Mouse (Mus musculus) hindbrain, embryonic 16.5 days (tissue): ENCODE data around the gene Slc26a8. TPM values are rescaled to one million over a fixed set of nuclear protein-coding genes. Genes with fewer than 3 reads are reported as not detected.
A peak's percentile ranks its signal among the peaks of the same experiment; 100 is the strongest.

Experiments
- ATAC-seq: fragments of 200-750 bp; cut with Nextera tagmentation; 2 replicates; pipeline ENCODE4 v1.8.0; 2017; ENCODE audit warnings: moderate TSS enrichment, moderate library complexity
- H3K27ac ChIP-seq: fragments of 300-500 bp; sonication (generic); 2 replicates; pipeline ENCODE4 v1.5.1; 2014; ENCODE audit warnings: low read depth, mild to moderate bottlenecking, control low read depth, low read length, moderate library complexity
- H3K27me3 ChIP-seq: fragments of 300-500 bp; sonication (generic); replicated peaks from 2 replicates; pipeline ENCODE4 v1.6.1; 2014; ENCODE audit warnings: low read length; ENCODE audit not compliant: control insufficient read depth, insufficient read depth
- H3K36me3 ChIP-seq: fragments of 300-500 bp; sonication (generic); 2 replicates; pipeline ENCODE4 v1.6.1; 2014; ENCODE audit warnings: mild to moderate bottlenecking, low read length, moderate library complexity, mixed read lengths; ENCODE audit not compliant: control insufficient read depth, insufficient read depth
- H3K4me1 ChIP-seq: fragments of 300-500 bp; sonication (generic); 2 replicates; pipeline ENCODE4 v1.6.1; 2014; ENCODE audit warnings: low read depth, low read length; ENCODE audit not compliant: control insufficient read depth, insufficient read depth
- H3K4me2 ChIP-seq: fragments of 300-500 bp; sonication (generic); 2 replicates; pipeline ENCODE4 v1.6.1; 2014; ENCODE audit warnings: mild to moderate bottlenecking, low read length, control low read depth, moderate library complexity
- H3K4me3 ChIP-seq: fragments of 300-500 bp; sonication (generic); 2 replicates; pipeline ENCODE4 v1.5.1; 2014; ENCODE audit warnings: mild to moderate bottlenecking, low read length, control low read depth, moderate library complexity
- H3K9ac ChIP-seq: fragments of 300-500 bp; sonication (generic); 2 replicates; pipeline ENCODE4 v1.6.1; 2014; ENCODE audit warnings: low read depth, mild to moderate bottlenecking, control low read depth, low read length, moderate library complexity
- H3K9me3 ChIP-seq: fragments of 300-500 bp; sonication (generic); 2 replicates; pipeline ENCODE4 v1.6.1; 2014; ENCODE audit warnings: mild to moderate bottlenecking, low read length, moderate library complexity; ENCODE audit not compliant: control insufficient read depth
- WGBS: fragments of 180-500 bp; shearing (Covaris S2); extraction: QIAGEN DNeasy Blood & Tissue Kit; methylation state at CpG from one replicate; pipeline ENCODE4 v1.1.7; 2014; 5-methylcytosine and 5-hydroxymethylcytosine counted together
- polyA plus RNA-seq: library from polyadenylated mRNA; unstranded; fragments of >200 nt; fragmentation: Nextera tagmentation; extraction: Ambion mirVana; gene quantifications from 2 replicates; pipeline ENCODE4 v1.2.1, GENCODE M21; 2015

Slc26a8 gene
- polyA plus RNA-seq, 1 experiment from 2014 or later = 1.4 TPM

GRCm38 (mm10) chr17:28702646-28703045, 12.6 kb upstream of the Slc26a8 start:
- WGBS = 79% methylated on average over 2 of the region's 2 CpGs
- H3K36me3 ChIP-seq = no peaks in the 10 kb centered on the region
- no peak for ATAC-seq
- no peaks in the 10 kb centered on the region for H3K27me3 ChIP-seq
- H3K9me3 ChIP-seq = no peaks in the 10 kb centered on the region
- H3K4me1 ChIP-seq = peaks cover 3% of the 10 kb centered on the region; the same call in 1 of the 2 replicates
- H3K4me3 ChIP-seq = no peak overlapping the region
- no peak overlapping the region for H3K4me2 ChIP-seq
- H3K9ac ChIP-seq = no peak overlapping the region
- no peak overlapping the region for H3K27ac ChIP-seq

GRCm38 (mm10) chr17:28701737-28702136, 11.7 kb upstream of the Slc26a8 start:
- ATAC-seq = no peak
- Histone ChIP-seq H3K9ac (no peak overlapping the region), H3K27ac (no peak overlapping the region), H3K4me3 (no peak overlapping the region), H3K4me1 (peaks cover 9% of the 10 kb centered on the region), H3K9me3 (no peaks in the 10 kb centered on the region), H3K36me3 (no peaks in the 10 kb centered on the region), H3K4me2 (no peak overlapping the region), H3K27me3 (no peaks in the 10 kb centered on the region)
- WGBS = 92% methylated on average over 3 of the region's 3 CpGs

- Histone ChIP-seq H3K4me3 (no peak overlapping the region), H3K36me3 (no peaks in the 10 kb centered on the region), H3K9ac (no peak overlapping the region), H3K4me2 (no peak overlapping the region), H3K27me3 (no peaks in the 10 kb centered on the region), H3K9me3 (no peaks in the 10 kb centered on the region), H3K4me1 (peaks cover 14% of the 10 kb centered on the region), H3K27ac (no peak overlapping the region)
- no peak for ATAC-seq
- WGBS = 96% methylated on average over 4 of the region's 4 CpGs
Measured at GRCm38 (mm10) chr17:28701171-28701570, 11.1 kb upstream of the Slc26a8 start.

- Histone ChIP-seq H3K27me3 (no peaks in the 10 kb centered on the region), H3K9me3 (no peaks in the 10 kb centered on the region), H3K27ac (no peak overlapping the region), H3K36me3 (no peaks in the 10 kb centered on the region), H3K4me1 (peaks cover 16% of the 10 kb centered on the region), H3K4me3 (no peak overlapping the region), H3K4me2 (no peak overlapping the region), H3K9ac (no peak overlapping the region)
- 86% methylated on average over 7 of the region's 7 CpGs for WGBS
- ATAC-seq = no peak
Measured at GRCm38 (mm10) chr17:28699789-28700188, 9.8 kb upstream of the Slc26a8 start.

GRCm38 (mm10) chr17:28698672-28699071, 8.6 kb upstream of the Slc26a8 start:
- H3K27ac ChIP-seq = no peak overlapping the region
- no peaks in the 10 kb centered on the region for H3K36me3 ChIP-seq
- no peak overlapping the region for H3K9ac ChIP-seq
- 90% methylated on average over 2 of the region's 2 CpGs for WGBS
- no peak for ATAC-seq
- no peaks in the 10 kb centered on the region for H3K9me3 ChIP-seq
- no peak overlapping the region for H3K4me2 ChIP-seq
- peaks cover 21% of the 10 kb centered on the region for H3K4me1 ChIP-seq
- H3K27me3 ChIP-seq = no peaks in the 10 kb centered on the region
- no peak overlapping the region for H3K4me3 ChIP-seq

GRCm38 (mm10) chr17:28698245-28698644, 8.2 kb upstream of the Slc26a8 start:
- H3K27ac ChIP-seq = no peak overlapping the region

GRCm38 (mm10) chr17:28697290-28698195, 7.5 kb upstream of the Slc26a8 start:
- 0 out of 2 replicates have a peak, but pooled peaks have one; percentile 63 for ATAC-seq
- H3K9ac ChIP-seq = no peak overlapping the region
- no peak overlapping the region for H3K4me3 ChIP-seq
- 69% methylated on average over 13 of the region's 13 CpGs for WGBS
- peaks cover 32% of the 10 kb centered on the region for H3K4me1 ChIP-seq
- no peak overlapping the region for H3K27ac ChIP-seq
- no peaks in the 10 kb centered on the region for H3K27me3 ChIP-seq
- H3K4me2 ChIP-seq = no peak overlapping the region
- H3K9me3 ChIP-seq = no peaks in the 10 kb centered on the region
- H3K36me3 ChIP-seq = no peaks in the 10 kb centered on the region

More at GRCm38 (mm10) chr17:28698245-28698644, 8.2 kb upstream of the Slc26a8 start:
- Histone ChIP-seq H3K27me3 (no peaks in the 10 kb centered on the region), H3K36me3 (no peaks in the 10 kb centered on the region), H3K4me3 (no peak overlapping the region), H3K4me2 (no peak overlapping the region), H3K4me1 (peaks cover 25% of the 10 kb centered on the region), H3K9me3 (no peaks in the 10 kb centered on the region), H3K9ac (no peak overlapping the region)
- no peak for ATAC-seq
- 41% methylated on average over 4 of the region's 4 CpGs for WGBS

- 53% methylated on average over 2 of the region's 2 CpGs for WGBS
Measured at GRCm38 (mm10) chr17:28696641-28697040, 6.6 kb upstream of the Slc26a8 start.

GRCm38 (mm10) chr17:28694832-28695231, 4.8 kb upstream of the Slc26a8 start:
- 73% methylated on average over 4 of the region's 4 CpGs for WGBS
- no peak for ATAC-seq
- no peak overlapping the region for H3K27ac ChIP-seq
- no peak overlapping the region for H3K4me2 ChIP-seq
- no peaks in the 10 kb centered on the region for H3K27me3 ChIP-seq
- no peak overlapping the region for H3K4me3 ChIP-seq
- H3K36me3 ChIP-seq = no peaks in the 10 kb centered on the region
- H3K9ac ChIP-seq = no peak overlapping the region
- H3K4me1 ChIP-seq = peaks cover 39% of the 10 kb centered on the region
- no peaks in the 10 kb centered on the region for H3K9me3 ChIP-seq

More at GRCm38 (mm10) chr17:28696641-28697040, 6.6 kb upstream of the Slc26a8 start:
- Histone ChIP-seq H3K27me3 (no peaks in the 10 kb centered on the region), H3K36me3 (no peaks in the 10 kb centered on the region), H3K9ac (no peak overlapping the region), H3K4me1 (peaks cover 32% of the 10 kb centered on the region), H3K4me3 (no peak overlapping the region), H3K4me2 (no peak overlapping the region), H3K27ac (no peak overlapping the region), H3K9me3 (no peaks in the 10 kb centered on the region)
- no peak for ATAC-seq
